Mouse (Mus musculus) liver, adult 2 months (tissue): ENCODE measurements around the gene Krtdap.

Source experiments
- CTCF ChIP-seq: fragments of 200-500 bp; IDR thresholded peaks from 2 replicates; pipeline ENCODE4 v1.5.1; 2011; ENCODE audit warnings: low read depth, low read length, control low read depth
- POLR2A ChIP-seq: fragments of 200-500 bp; IDR thresholded peaks from 2 replicates; pipeline ENCODE4 v1.6.1; 2011; ENCODE audit warnings: low read length, control low read depth; ENCODE audit not compliant: insufficient read depth; ENCODE audit errors: extremely low read depth

GRCm38 (mm10) chr7:30785154-30785553 lies 2.5 kb upstream of the Krtdap start:
- no peak for TF ChIP-seq CTCF
- TF ChIP-seq POLR2A: no peak
